Mouse (Mus musculus) neural tube, embryonic 11.5 days (tissue): ENCODE measurements around the gene Oxsr1. TPM values are rescaled to one million over a fixed set of nuclear protein-coding genes. Genes with fewer than 3 reads are reported as not detected.

ENCODE experiments used
- ATAC-seq: fragments of 200-750 bp; cut with Nextera tagmentation; 2 replicates; pipeline ENCODE4 v1.8.0; 2017; ENCODE audit warnings: moderate number of reproducible peaks, mild to moderate bottlenecking, moderate TSS enrichment, moderate library complexity; ENCODE audit not compliant: insufficient read depth, low FRiP score, low TSS enrichment
- DNase-seq: peaks from one replicate; pipeline ENCODE4 v3.0.0-alpha.2; 2015; ENCODE audit warnings: low spot score
- H3K27ac ChIP-seq: fragments of 300-500 bp; sonication (generic); 2 replicates; pipeline ENCODE4 v1.5.1; 2014; ENCODE audit warnings: low read depth, mild to moderate bottlenecking, low read length
- H3K27me3 ChIP-seq: fragments of 300-500 bp; sonication (generic); 2 replicates; pipeline ENCODE4 v1.6.1; 2014; ENCODE audit warnings: mild to moderate bottlenecking, low read length, mixed read lengths; ENCODE audit not compliant: control insufficient read depth, insufficient read depth
- H3K36me3 ChIP-seq: fragments of 300-500 bp; sonication (generic); 2 replicates; pipeline ENCODE4 v1.6.1; 2014; ENCODE audit warnings: mild to moderate bottlenecking, low read length, moderate library complexity, mixed read lengths; ENCODE audit not compliant: control insufficient read depth, insufficient read depth
- H3K4me1 ChIP-seq: fragments of 300-500 bp; sonication (generic); 2 replicates; pipeline ENCODE4 v1.6.1; 2014; ENCODE audit warnings: low read length, mixed read lengths; ENCODE audit not compliant: control insufficient read depth, insufficient read depth
- H3K4me2 ChIP-seq: fragments of 300-500 bp; sonication (generic); 2 replicates; pipeline ENCODE4 v1.6.1; 2014; ENCODE audit warnings: low read depth, mild to moderate bottlenecking, moderate library complexity
- H3K4me3 ChIP-seq: fragments of 300-500 bp; sonication (generic); 2 replicates; pipeline ENCODE4 v1.5.1; 2014; ENCODE audit warnings: low read depth, low read length
- H3K9ac ChIP-seq: fragments of 300-500 bp; sonication (generic); 2 replicates; pipeline ENCODE4 v1.6.1; 2014; ENCODE audit warnings: mild to moderate bottlenecking, low read length
- H3K9me3 ChIP-seq: fragments of 300-500 bp; sonication (generic); 2 replicates; pipeline ENCODE4 v1.6.1; 2016; ENCODE audit warnings: low read length; ENCODE audit not compliant: control insufficient read depth
- WGBS: fragments of 180-500 bp; shearing (Covaris S2); extraction: QIAGEN DNeasy Blood & Tissue Kit; methylation state at CpG from one replicate; pipeline ENCODE4 v1.1.7; 2014; 5-methylcytosine and 5-hydroxymethylcytosine counted together
- polyA plus RNA-seq: library from polyadenylated mRNA; unstranded; fragments of >200 nt; fragmentation: Nextera tagmentation; extraction: Ambion mirVana; gene quantifications from 2 replicates; pipeline ENCODE4 v1.2.1, GENCODE M21; 2014

The Oxsr1 gene
- polyA plus RNA-seq, 1 experiment from 2014 or later, result 15.8 TPM

DNA sequence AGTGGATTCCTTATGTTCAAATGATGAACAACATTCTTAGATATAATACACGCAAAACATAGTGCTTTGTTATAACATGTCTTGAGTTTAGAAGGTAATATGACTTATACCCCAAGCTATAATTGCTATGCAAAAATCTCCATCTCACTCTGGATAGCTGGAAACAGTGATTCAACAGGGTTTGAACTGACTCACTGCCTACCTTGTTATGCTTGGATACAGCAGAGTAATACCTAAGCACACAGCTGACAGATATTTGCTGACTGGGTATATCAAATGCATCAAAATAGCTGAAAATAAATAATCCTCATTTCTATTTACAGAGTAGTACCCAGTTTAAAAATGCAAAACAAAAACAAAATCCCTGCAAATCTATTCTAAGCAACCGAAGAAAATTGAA lies 63.4 kb downstream of the Oxsr1 start:
- 96% methylated on average over 2 of the region's 2 CpGs for WGBS

DNA sequence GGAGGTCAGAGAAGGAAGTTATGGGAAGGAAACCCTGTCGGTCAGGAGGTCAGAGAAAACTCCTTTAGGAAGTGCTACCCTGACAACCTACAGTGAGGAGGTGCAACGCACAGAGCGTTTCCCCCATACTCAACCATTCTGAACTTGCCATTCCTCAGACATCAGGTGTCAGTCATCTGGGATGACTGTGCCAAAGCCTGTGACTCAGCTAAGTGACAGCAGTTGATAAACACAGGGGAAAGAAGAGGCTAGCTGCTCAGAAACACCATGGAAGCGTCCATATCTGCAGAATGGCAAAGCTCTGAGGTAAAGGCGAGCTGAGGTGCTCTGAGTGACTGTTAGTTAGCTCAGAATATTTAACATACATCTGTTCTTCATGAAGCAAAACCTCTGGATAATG lies 64.1 kb downstream of the Oxsr1 start:
- 84% methylated on average over 5 of the region's 5 CpGs for WGBS
- Histone ChIP-seq H3K36me3 (peaks cover 2% of the 10 kb centered on the region; the same call in 1 of the 2 replicates), H3K4me1 (no peaks in the 10 kb centered on the region)

More for the DNA sequence above, 63.4 kb downstream of the Oxsr1 start:
- no peaks in the 10 kb centered on the region for H3K4me1 ChIP-seq
- H3K27me3 ChIP-seq, result no peaks in the 10 kb centered on the region
- H3K36me3 ChIP-seq, result peaks cover 2% of the 10 kb centered on the region; the same call in 1 of the 2 replicates
- no peak overlapping the region for H3K4me3 ChIP-seq
- no peak overlapping the region for H3K9ac ChIP-seq
- no peak overlapping the region for H3K27ac ChIP-seq
- no peak overlapping the region for H3K4me2 ChIP-seq
- no peaks in the 10 kb centered on the region for H3K9me3 ChIP-seq
- DNase-seq, result no peak
- no peak for ATAC-seq

GRCm38 (mm10) chr9:119256161-119256560 lies 66.1 kb downstream of the Oxsr1 start:
- peaks cover 2% of the 10 kb centered on the region; the same call in 1 of the 2 replicates for H3K36me3 ChIP-seq

More for the DNA sequence above, 64.1 kb downstream of the Oxsr1 start:
- Histone ChIP-seq H3K4me2 (no peak overlapping the region), H3K27ac (no peak overlapping the region), H3K4me3 (no peak overlapping the region), H3K27me3 (no peaks in the 10 kb centered on the region), H3K9me3 (no peaks in the 10 kb centered on the region), H3K9ac (no peak overlapping the region)
- ATAC-seq, result no peak
- DNase-seq, result no peak

GRCm38 (mm10) chr9:119255096-119255495 lies 67.1 kb downstream of the Oxsr1 start:
- H3K4me1 ChIP-seq, result no peaks in the 10 kb centered on the region
- no peak overlapping the region for H3K9ac ChIP-seq
- no peaks in the 10 kb centered on the region for H3K27me3 ChIP-seq
- H3K27ac ChIP-seq, result no peak overlapping the region
- no peak for ATAC-seq
- H3K36me3 ChIP-seq, result peaks cover 2% of the 10 kb centered on the region; the same call in 1 of the 2 replicates
- H3K4me2 ChIP-seq, result no peak overlapping the region
- DNase-seq, result no peak
- WGBS, result 97% methylated on average over 1 of the region's 1 CpGs
- no peaks in the 10 kb centered on the region for H3K9me3 ChIP-seq
- no peak overlapping the region for H3K4me3 ChIP-seq

More at GRCm38 (mm10) chr9:119256161-119256560, 66.1 kb downstream of the Oxsr1 start:
- H3K27ac ChIP-seq, result no peak overlapping the region
- no peaks in the 10 kb centered on the region for H3K9me3 ChIP-seq
- H3K4me3 ChIP-seq, result no peak overlapping the region
- 96% methylated on average over 12 of the region's 12 CpGs for WGBS
- H3K9ac ChIP-seq, result no peak overlapping the region
- no peaks in the 10 kb centered on the region for H3K27me3 ChIP-seq
- DNase-seq (no peak), ATAC-seq (no peak)
- no peak overlapping the region for H3K4me2 ChIP-seq
- no peaks in the 10 kb centered on the region for H3K4me1 ChIP-seq

DNA sequence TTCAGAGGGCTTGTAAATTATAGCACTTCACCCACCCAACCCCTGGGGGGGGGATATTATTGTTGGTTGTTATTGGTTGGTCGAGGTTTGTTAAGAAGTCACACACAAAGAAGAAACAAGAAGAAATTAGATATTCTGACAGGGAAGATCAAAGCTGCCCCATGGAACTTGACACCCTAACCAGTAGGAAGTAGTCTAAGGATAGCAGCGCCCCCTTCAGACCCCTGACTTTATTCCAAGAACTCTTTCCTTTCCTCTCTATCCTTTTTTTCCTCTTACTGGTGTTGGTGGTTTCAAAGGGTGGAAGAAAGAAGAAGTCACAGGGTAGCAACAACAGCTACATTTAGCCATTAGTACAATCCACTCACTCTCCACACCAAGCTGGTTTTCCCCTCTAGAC lies 68.0 kb downstream of the Oxsr1 start:
- Histone ChIP-seq H3K27me3 (no peaks in the 10 kb centered on the region), H3K4me1 (no peaks in the 10 kb centered on the region), H3K4me3 (no peak overlapping the region), H3K36me3 (peaks cover 2% of the 10 kb centered on the region; the same call in 1 of the 2 replicates), H3K9ac (no peak overlapping the region), H3K27ac (no peak overlapping the region), H3K9me3 (no peaks in the 10 kb centered on the region), H3K4me2 (no peak overlapping the region)
- WGBS, result 82% methylated on average over 2 of the region's 2 CpGs
- no peak for DNase-seq
- ATAC-seq, result no peak

DNA sequence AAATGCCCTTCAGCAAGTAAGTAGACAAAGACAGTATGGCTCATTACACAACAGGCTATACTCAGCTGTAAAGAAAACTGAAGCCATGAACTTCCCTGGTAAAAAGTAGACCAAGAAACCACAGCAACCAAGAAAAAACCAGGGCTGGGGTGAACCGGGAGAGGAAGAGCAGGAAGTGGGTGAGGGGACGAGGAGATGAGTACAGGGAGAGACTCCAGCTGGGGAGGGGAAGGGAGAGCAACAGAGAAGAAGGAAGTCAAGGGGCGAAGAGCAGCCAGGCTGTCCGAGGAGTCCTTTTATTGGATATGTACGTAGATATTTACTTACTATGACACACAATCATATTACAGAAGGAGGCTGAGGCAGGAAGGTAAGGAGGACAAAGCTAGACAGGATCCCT lies 74.2 kb downstream of the Oxsr1 start:
- ATAC-seq, result no peak
- Histone ChIP-seq H3K27me3 (no peaks in the 10 kb centered on the region), H3K27ac (no peak overlapping the region), H3K36me3 (no peaks in the 10 kb centered on the region; the same call in 1 of the 2 replicates), H3K4me3 (no peak overlapping the region), H3K4me1 (no peaks in the 10 kb centered on the region), H3K9me3 (no peaks in the 10 kb centered on the region), H3K9ac (no peak overlapping the region), H3K4me2 (no peak overlapping the region)
- no peak for DNase-seq
- WGBS, result 88% methylated on average over 5 of the region's 5 CpGs

GRCm38 (mm10) chr9:119246826-119247225 lies 75.4 kb downstream of the Oxsr1 start:
- ATAC-seq (no peak), DNase-seq (no peak)
- Histone ChIP-seq H3K9me3 (no peaks in the 10 kb centered on the region), H3K4me3 (no peak overlapping the region), H3K9ac (no peak overlapping the region), H3K27me3 (no peaks in the 10 kb centered on the region), H3K4me2 (no peak overlapping the region), H3K4me1 (no peaks in the 10 kb centered on the region), H3K36me3 (no peaks in the 10 kb centered on the region; the same call in 1 of the 2 replicates), H3K27ac (no peak overlapping the region)
- WGBS, result 94% methylated on average over 5 of the region's 5 CpGs

- no peaks in the 10 kb centered on the region for H3K4me1 ChIP-seq
- ATAC-seq (no peak), DNase-seq (no peak)
- H3K4me3 ChIP-seq, result no peak overlapping the region
- H3K36me3 ChIP-seq, result peaks cover under 1% of the 10 kb centered on the region; the same call in 1 of the 2 replicates
- H3K9me3 ChIP-seq, result no peaks in the 10 kb centered on the region
- no peak overlapping the region for H3K4me2 ChIP-seq
- no peaks in the 10 kb centered on the region for H3K27me3 ChIP-seq
- H3K27ac ChIP-seq, result no peak overlapping the region
- no peak overlapping the region for H3K9ac ChIP-seq
- WGBS, result 93% methylated on average over 3 of the region's 3 CpGs
These were observed 78.2 kb downstream of the Oxsr1 start for GRCm38 (mm10) chr9:119243981-119244380.

DNA sequence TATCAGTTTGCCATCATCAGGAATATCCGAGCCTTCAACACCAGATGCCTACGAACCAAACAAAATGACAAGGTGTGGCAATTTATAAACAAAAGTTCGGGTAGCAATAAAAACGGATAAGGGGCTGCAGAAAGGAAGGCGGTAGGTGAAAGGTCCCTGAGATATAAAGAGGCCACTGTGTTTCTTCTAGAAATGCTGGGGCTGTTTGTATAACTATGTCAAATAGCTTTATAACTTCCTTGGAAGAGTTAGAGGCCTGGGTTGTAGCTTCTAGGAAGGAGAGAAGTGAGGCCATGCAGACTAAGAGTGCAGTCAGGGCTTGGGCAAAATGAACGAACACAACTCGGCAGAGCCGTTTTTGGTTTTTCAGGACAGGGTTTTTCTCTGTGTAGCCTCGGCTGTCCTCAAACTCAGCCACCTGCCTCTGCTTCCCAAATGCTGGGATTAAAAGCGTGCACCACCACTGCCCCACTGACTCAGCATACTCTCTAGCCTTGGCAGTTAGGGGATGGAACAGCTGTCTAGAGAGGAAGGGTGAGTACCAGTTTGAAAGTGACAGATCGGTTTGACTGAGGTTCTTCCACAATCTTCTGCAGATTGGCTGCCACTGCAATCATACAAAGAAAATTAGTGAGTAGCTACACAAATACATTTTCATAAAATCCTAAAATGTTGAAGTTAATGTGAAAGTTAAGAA lies 80.9 kb downstream of the Oxsr1 start:
- no peaks in the 10 kb centered on the region for H3K27me3 ChIP-seq
- peaks cover 2% of the 10 kb centered on the region for H3K36me3 ChIP-seq
- ATAC-seq, result no peak
- H3K9me3 ChIP-seq, result no peaks in the 10 kb centered on the region
- H3K9ac ChIP-seq, result no peak overlapping the region
- no peaks in the 10 kb centered on the region for H3K4me1 ChIP-seq
- no peak overlapping the region for H3K27ac ChIP-seq
- no peak overlapping the region for H3K4me3 ChIP-seq
- no peak for DNase-seq
- no peak overlapping the region for H3K4me2 ChIP-seq
- WGBS, result 80% methylated on average over 11 of the region's 11 CpGs
